Mouse (Mus musculus) bone marrow, adult 2 months (tissue): ENCODE results near the gene Ankfn1.

Source experiments
- CTCF ChIP-seq: fragments of 200-500 bp; IDR thresholded peaks from 2 replicates; pipeline ENCODE4 v1.5.1; 2011; ENCODE audit warnings: low read length, control low read depth; ENCODE audit not compliant: control insufficient read depth, insufficient read depth
- POLR2A ChIP-seq: fragments of 200-500 bp; IDR thresholded peaks from 2 replicates; pipeline ENCODE4 v1.6.1; 2011; ENCODE audit warnings: low read depth, mild to moderate bottlenecking, control low read depth, low read length, borderline replicate concordance; ENCODE audit not compliant: control insufficient read depth

DNA sequence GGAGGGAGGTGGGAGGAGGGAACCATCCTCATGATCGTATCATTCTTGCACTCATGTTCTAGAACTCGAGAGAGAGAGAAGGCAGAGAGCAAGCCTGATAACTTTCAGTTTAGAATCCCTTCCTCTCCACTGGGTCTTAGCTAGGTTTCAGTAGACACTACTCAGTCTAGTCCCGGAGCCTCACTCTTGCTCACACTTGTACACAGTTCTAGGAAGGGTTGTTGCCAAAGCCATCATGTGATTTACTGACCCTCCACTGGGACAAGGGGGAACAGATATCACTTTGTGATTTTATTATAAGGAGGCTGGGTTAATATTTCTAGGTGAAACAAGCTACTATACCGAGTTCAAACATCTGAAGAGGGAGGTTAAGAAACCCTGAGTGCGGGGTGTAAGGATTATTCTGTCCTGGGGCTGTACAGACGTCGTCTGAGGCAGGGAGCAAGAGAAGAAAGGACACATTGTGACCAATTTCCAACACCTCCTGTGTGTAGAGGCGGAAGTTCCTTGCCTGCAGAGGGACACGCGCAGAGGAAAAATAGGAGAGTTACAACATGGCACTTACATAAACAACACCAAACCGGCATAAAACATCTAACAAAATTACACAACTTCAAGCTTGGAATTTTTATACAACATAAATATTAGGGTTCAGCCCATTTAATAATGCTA lies 356.6 kb downstream of the Ankfn1 start:
- TF ChIP-seq POLR2A (no peak), CTCF (no peak)
